Mouse (Mus musculus): Measurements from ENCODE around the gene Gm11595.
"Not testable (repeated sequence)": the region's sequence is repeated elsewhere in the genome, so short reads cannot be mapped to it uniquely, and the experiment has no call there.

DNA sequence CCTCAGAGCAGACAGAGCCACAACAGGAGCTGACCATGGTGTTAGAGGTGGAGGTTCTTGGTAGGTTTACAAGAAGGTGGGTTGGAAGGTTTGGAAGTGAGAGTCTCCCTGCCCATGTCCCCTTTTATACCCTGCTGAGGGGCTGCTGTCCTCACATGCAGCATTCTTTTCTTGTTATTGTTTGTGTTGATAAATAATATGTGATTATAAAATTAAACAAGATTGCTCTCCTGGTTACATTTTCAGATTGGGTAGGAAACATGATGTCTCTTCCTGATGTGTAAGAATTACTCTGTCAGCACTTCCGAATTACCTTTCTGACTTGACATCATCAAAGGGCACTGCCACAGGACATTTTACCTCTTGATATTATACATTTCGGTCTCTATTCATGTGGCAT lies 42.9 kb upstream of the Gm11595 start, which contains the start of gene Gm11564:
- TF ChIP-seq CTCF (IDR thresholded peaks at IDR 0.05; ENCODE audit: borderline replicate concordance, control insufficient read depth, extremely low read depth, insufficient read depth, low read length, poor library complexity); POLR2A (IDR thresholded peaks at IDR 0.05; ENCODE audit: control insufficient read depth, extremely low read depth, insufficient read depth, low read length, poor library complexity): not testable (repeated sequence)

All from thymus, adult 2 months (tissue).